Mouse (Mus musculus): ENCODE data around the gene Fbln2.

Gene Fbln2

GRCm38 (mm10) chr6:91281206-91281605, 69.0 kb downstream of the Fbln2 start:
- DNase-seq (ENCODE audit: low spot score): peak; percentile 44

DNA sequence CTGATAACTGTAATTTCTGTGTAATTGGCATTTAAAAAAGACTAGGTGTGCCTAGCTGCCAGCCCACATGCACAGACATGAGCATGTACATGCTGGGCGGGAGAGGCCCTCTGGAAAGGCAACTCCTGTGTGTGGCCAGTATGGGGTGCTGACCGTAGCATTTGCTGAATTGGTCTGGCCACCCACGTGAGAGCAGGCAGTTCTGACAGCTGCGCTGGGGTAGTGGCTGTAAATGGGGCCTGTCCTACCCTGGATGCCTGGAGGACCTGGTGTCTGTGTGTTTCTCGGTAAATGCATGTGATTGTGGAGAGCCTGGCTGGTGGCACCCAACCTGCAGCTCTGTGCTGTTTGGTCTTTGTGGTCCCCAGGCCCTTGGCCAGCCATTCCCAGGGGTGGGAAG, 69.5 kb downstream of the Fbln2 start:
- DNase-seq (ENCODE audit: low spot score): no peak

DNA sequence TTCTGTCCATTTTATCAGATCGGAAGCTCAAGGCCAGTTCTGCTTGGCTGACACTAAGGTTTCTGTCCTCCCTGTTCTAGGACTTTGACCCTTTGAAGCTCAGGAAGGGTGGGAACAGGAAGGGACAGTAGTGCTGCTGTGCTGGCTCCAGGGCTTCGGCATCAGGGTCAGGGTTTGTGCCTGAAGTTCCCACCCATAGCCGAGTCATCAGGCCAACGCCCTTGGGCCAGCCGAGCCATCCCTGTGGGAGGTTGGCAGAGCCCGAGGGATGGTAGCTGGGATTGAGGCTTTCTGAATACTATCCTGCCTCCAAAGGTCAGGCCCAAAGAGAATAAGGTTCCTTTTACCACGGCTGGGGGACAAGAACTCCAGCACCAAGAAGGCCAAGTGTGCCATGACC, 70.8 kb downstream of the Fbln2 start:
- no peak for DNase-seq (ENCODE audit: low spot score)

DNA sequence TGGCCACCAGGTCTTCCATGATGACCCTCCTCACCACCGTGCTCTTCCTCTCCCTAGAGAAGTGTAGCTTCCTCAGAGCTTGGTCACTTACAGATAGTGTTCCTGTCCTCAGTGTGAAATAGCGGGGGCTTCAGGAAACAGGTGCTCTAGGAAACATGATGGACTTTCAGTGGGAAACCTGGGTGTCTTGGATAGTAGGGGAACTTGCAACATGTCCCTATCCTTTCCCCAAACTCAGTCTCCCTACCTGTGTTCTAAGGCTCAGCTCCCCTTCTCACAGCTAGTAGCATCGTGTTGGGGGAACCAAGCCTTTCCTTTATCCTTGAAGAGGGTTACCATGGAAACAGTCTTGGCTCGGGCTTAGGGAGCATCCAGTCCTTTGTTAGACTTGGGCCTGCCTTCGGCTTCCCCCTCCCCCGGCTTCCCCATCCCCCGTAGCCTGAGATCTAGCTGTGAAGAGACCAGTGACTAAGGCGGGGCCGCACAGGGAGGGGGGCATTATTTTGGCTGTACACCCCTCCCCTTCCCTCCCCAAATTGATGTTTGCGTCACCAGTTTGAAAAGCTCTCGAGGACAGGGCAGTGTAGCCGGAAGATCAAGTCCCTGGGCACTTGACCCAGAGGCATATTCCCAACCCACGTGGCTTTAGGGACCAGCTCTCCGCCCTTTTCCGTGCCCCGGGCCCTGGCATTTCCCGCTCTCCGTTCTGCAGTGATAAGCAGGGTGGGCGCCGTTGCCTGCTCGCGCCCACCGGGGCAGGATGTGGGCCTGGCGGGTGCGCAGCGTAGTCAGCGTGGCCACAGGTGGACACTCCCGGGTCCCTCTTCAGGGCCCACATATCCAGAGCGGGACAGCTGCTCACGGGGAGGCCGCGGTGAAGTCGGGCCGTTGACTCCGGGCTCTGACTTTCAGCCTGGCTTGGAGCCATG, 72.5 kb downstream of the Fbln2 start:
- no peak for DNase-seq (ENCODE audit: low spot score)

GRCm38 (mm10) chr6:91285450-91285790, 73.2 kb downstream of the Fbln2 start:
- peak; percentile 30 for DNase-seq (ENCODE audit: low spot score)

DNA sequence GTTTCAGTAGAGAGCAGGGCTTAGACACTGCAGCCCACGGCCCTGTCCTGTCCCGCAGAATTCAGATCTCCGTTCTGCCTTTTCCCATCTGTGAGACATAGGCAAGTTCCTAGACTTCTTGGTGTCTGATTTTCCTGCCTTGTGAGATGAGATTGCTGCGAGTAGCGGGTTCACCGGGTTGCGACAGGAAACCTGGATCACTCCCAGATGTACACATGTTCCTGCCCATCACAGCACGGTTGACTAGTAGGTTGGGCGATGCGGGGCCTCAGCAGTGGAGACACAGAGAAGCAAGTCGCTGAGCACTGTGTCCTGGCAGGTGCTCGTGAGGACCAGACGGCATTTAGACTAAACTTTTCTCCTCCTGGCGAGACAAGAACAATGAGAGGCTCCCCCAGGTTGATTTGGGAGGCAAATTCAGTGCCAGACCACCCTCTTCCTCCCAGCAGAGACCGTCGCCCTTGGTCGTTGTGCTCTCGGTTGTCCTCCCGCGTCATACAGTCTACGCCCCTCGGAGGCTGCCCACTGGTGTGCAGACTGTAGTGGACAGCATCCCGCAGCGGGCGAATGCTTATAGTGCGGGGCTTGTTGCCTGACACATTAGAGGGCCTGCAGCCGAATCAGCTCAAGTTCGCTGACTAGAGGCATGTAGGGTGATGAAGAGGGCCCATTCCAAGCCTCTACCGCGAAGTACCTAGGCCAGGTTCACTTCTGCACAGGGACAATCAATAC, 73.7 kb downstream of the Fbln2 start:
- no peak for DNase-seq (ENCODE audit: low spot score)

DNA sequence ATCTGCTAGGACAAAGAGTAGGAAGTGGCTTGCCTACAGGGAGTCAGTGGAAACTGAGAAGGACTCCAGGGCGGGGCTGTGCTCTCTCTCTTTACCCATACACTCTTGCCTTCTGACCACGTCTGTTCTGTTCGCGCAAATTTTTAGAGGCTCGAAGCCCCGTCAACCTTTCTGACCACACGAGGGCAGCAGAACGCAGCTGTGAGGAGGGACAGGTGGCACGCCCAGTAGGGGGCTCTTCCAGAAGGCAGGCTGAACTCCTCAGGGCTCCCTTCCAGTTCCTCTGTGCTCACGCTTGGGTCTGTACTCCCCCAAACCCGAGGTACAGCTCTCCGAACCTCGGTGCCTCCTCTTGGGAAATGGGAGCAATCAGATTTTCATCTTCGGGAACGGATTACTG, 74.4 kb downstream of the Fbln2 start:
- peak; percentile 22 for DNase-seq (ENCODE audit: low spot score)

DNA sequence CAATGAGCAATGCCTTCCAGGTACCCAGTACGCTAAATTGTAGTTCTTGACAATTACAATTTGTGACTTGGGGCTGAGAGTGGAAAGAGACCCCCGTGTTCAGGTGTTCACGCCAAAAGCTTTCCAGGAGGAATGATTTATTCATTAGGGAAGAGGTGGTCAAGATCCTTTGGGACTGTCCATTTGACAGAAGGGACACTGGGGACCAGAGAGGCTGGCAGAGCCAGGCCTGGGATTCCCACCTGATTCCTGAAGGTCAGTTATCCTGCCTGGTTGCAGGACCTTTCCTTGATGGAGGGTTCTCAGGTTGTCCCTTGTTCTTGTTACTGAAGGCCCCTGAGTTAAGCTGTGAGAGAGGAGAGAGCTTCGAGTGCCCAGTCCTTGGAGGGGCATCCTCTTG, 74.9 kb downstream of the Fbln2 start:
- no peak for DNase-seq (ENCODE audit: low spot score)

DNA sequence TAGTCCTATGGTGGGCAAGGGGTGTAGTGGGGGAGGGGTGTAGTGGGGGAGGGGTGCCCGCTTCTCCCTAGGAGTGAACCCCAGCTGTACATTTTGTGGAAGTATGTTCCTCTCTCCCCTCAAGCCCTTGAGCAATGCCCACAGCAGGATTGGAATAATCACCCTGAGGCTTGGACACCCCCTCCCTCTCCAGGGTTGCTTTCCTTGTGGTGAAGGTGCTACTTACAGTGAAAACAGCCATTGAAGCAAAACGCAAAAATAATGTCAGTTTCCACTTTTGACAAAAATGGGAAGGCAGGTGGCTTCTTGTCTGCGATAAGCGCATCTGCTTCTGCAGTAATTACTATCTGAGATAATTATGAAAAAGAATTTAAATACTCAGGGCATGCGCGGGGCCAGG, 75.4 kb downstream of the Fbln2 start:
- no peak for DNase-seq (ENCODE audit: low spot score)

DNA sequence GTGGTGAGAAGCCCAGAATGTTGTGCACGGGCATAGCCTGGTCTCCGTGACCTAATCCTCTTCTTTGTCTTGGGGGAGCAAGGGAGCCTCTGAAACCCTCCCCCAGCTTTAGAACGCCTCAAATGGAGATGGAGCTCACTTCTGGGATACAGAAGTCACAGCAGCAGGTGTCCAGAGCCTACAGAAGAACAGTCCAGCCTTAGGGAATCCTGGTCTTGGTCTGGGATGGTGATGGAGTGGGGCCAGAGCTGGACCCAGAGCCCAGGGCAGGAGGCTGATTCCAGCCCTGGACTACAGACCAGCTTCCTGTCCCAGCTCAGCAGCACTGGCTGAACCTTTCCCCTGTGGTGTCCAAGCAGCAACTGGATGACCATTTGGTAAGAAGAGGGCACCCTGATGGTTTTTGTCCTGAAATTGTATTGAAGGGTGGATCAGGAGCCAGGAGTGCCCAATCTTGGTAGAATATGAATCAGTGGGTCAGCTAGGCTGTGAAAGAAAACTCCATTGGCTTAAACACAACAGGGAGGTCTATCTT, 76.1 kb downstream of the Fbln2 start:
- DNase-seq (ENCODE audit: low spot score): no peak

DNA sequence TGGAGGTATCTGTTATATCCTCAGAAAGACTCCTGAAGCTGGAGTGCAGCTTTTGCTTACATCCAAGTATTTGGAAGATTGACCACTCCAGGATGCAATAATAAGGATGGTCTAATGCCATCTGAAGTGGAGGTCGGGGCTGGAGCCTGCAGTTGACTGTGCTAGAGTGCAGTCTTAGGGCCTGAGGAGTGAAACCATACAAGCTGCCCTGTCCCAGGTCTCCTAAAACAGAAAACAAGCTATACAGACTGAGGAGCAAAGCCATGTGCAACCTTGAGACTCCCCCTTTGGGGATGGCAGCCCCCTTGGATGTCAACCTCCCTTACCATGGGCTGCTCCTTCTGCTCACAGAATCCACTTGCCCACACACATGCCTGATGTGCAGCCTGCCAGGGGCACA, 76.7 kb downstream of the Fbln2 start:
- DNase-seq (ENCODE audit: low spot score): no peak

- DNase-seq (ENCODE audit: low spot score): no peak
Observed at GRCm38 (mm10) chr6:91290937-91291336, 78.7 kb downstream of the Fbln2 start.

- DNase-seq (ENCODE audit: low spot score): no peak
Observed at GRCm38 (mm10) chr6:91295431-91295830, 83.2 kb downstream of the Fbln2 start.

DNA sequence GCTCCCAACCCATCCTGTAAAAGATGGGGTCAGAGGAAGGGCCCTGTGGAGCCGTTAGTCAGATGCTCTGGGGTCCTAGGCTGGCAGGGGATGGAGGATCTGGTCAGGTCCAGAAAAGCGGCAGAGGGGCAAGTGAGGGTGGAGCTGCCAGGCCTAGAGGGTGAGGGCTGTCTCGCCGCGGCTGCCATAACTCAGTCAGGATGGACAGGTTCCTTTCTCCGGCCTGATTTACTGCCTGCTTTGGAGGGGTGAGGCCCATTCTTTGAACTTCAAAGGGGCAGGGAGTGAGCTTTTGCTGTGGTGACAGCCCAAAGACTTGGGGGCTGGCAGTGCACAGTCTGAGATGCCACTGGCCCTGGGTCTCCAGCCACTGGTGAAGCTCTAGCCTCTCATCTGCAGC, 86.6 kb downstream of the Fbln2 start:
- DNase-seq (ENCODE audit: low spot score): no peak

- no peak for DNase-seq (ENCODE audit: low spot score)
Observed at GRCm38 (mm10) chr6:91300079-91300478, 87.8 kb downstream of the Fbln2 start.

- no peak for DNase-seq (ENCODE audit: low spot score)
Observed at GRCm38 (mm10) chr6:91301839-91302238, 89.6 kb downstream of the Fbln2 start.

DNA sequence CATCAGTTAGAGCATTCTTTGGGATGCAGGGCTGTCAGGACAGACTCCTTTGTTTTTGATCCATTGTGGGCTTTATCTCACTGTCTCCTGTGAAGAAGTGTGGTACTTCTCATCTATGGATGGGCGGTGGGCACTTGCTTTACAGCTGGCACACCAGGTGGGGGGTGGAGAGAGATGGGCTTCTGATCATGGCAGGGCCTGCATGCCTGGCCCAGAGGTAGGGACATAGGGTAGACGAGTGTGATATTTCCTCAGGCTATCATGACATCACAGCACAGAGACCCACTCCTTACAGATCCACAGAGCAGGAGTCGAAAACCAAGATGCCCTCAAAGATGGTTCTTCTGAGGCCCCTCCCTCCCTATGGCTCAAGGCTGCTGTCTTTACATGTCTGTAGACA, 90.1 kb downstream of the Fbln2 start:
- no peak for DNase-seq (ENCODE audit: low spot score)

GRCm38 (mm10) chr6:91304172-91304571, 91.9 kb downstream of the Fbln2 start:
- no peak for DNase-seq (ENCODE audit: low spot score)

DNA sequence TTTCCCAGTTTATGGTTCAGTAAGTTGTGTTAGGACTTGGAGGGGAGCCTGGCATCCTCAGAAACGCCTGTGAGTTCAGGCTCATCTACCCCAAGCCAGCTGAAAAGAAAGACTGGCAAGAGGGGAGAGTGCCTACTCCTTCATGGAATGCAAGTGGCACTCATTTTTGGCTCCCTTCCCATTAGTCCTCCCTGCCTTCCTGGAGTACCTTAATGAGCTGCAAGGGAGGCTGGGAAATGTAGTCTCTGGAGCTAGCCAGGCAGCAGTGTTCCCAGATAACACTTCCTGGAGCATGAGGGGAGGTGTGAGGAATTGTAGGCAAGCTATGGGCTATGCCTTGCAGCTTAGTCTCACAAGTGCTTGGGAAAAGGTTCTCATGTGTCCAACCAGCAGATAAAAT, 95.7 kb downstream of the Fbln2 start:
- no peak for DNase-seq (ENCODE audit: low spot score)

GRCm38 (mm10) chr6:91311204-91311603, 98.9 kb downstream of the Fbln2 start:
- DNase-seq (ENCODE audit: low spot score): no peak

- DNase-seq (ENCODE audit: low spot score): no peak
Observed at GRCm38 (mm10) chr6:91312491-91312890, 100.2 kb downstream of the Fbln2 start.
